Mouse (Mus musculus): ENCODE measurements around the gene Dab1. TPM values are rescaled to one million over a fixed set of nuclear protein-coding genes. Genes with fewer than 3 reads are reported as not detected.

Gene Dab1
- total and polyA plus RNA-seq, 3 experiments = not detected

DNA sequence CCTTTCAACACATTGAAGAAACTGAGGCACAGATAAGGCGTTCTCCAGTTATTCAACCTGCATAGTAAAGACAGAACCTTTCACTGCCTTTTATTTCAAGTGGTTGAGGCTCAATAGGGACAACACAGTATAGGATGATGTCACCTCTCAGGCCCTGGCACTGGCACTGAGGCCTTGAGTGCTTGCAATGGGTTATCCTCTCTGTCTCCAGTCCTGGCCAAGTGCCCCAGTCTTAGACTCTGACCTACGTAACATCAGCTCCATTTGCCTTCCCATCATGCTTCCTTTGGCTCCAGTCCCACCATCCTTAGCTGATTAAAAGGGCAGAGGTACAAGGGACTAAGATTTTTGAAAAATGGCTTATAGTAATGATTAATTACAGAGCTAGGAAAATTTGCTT lies 220.4 kb downstream of the Dab1 start:
- H3K9ac ChIP-seq (ENCODE audit: control insufficient read depth, low read depth, low read length, poor library complexity, severe bottlenecking) = no peak overlapping the region
- no peak overlapping the region for H3K27ac ChIP-seq (ENCODE audit: control insufficient read depth, low read depth, low read length)
- no peaks in the 10 kb centered on the region for H3K9me3 ChIP-seq (replicated peaks; ENCODE audit: insufficient read depth, low read length)
- no peaks in the 10 kb centered on the region for H3K79me2 ChIP-seq (ENCODE audit: control insufficient read depth, insufficient read depth, low read length, poor library complexity)
- DNase-seq (ENCODE audit: low read depth, low spot score) = no peak
- H3K27me3 ChIP-seq (ENCODE audit: control insufficient read depth in 1 of 2, insufficient read depth in 2 of 2, low read length in 2 of 2) = no peaks in the 10 kb centered on the region
- TF ChIP-seq ETS1 (IDR thresholded peaks at IDR 0.05; ENCODE audit: low read depth, low read length) (no peak), MAZ (IDR thresholded peaks at IDR 0.05; ENCODE audit: low read depth, low read length) (no peak), ELF1 (IDR thresholded peaks at IDR 0.05; ENCODE audit: low read depth, low read length) (no peak), MEF2A (IDR thresholded peaks at IDR 0.05; ENCODE audit: extremely low read depth, insufficient replicate concordance, low read depth, low read length, poor library complexity, severe bottlenecking) (no peak), GATA1 (IDR thresholded peaks at IDR 0.05; ENCODE audit: low read depth, low read length) (no peak), CHD1 (IDR thresholded peaks at IDR 0.05; ENCODE audit: low read depth, low read length) (no peak), CHD2 (IDR thresholded peaks at IDR 0.05; ENCODE audit: low read length) (no peak), TBP (IDR thresholded peaks at IDR 0.05; ENCODE audit: low read depth, low read length) (no peak), ZKSCAN1 (IDR thresholded peaks at IDR 0.05; ENCODE audit: low read depth, low read length) (no peak), USF2 (IDR thresholded peaks at IDR 0.05; ENCODE audit: borderline replicate concordance in 1 of 2, insufficient read depth in 1 of 2, low read depth in 1 of 2, low read length in 2 of 2) (no peak), NELFE (IDR thresholded peaks at IDR 0.05; ENCODE audit: low read depth, low read length) (no peak), E2F4 (IDR thresholded peaks at IDR 0.05; ENCODE audit: borderline replicate concordance, low read depth, low read length) (no peak), BHLHE40 (IDR thresholded peaks at IDR 0.05; ENCODE audit: borderline replicate concordance, low read depth, low read length) (no peak), RCOR1 (IDR thresholded peaks at IDR 0.05; ENCODE audit: low read depth, low read length) (no peak)
- H3K36me3 ChIP-seq (ENCODE audit: control insufficient read depth in 1 of 2, insufficient read depth in 2 of 2, low read length in 2 of 2) = no peaks in the 10 kb centered on the region
- no peaks in the 10 kb centered on the region for H3K4me1 ChIP-seq (ENCODE audit: control insufficient read depth in 1 of 2, insufficient read depth in 2 of 2, low read length in 2 of 2)
- no peak overlapping the region for H3K4me3 ChIP-seq (ENCODE audit: control insufficient read depth in 1 of 2, insufficient read depth in 1 of 2, low read depth in 2 of 2, low read length in 2 of 2)

- H3K9ac ChIP-seq (ENCODE audit: control insufficient read depth, low read depth, low read length, poor library complexity, severe bottlenecking) = no peak overlapping the region
- no peaks in the 10 kb centered on the region for H3K9me3 ChIP-seq (replicated peaks; ENCODE audit: insufficient read depth, low read length)
- TF ChIP-seq RAD21 (IDR thresholded peaks at IDR 0.05; ENCODE audit: low read depth, low read length) (no peak), CTCF (IDR thresholded peaks at IDR 0.05 in 2 of 3, conservative IDR thresholded peaks at IDR 0.05 in 1 of 3; ENCODE audit: control insufficient read depth in 1 of 3, insufficient read depth in 1 of 3, low read depth in 2 of 3, low read length in 3 of 3, poor library complexity in 1 of 3, severe bottlenecking in 1 of 3) (no peak), MXI1 (IDR thresholded peaks at IDR 0.05; ENCODE audit: low read depth, low read length) (no peak), SMC3 (IDR thresholded peaks at IDR 0.05; ENCODE audit: low read depth, low read length) (no peak), KAT2A (conservative IDR thresholded peaks at IDR 0.05; ENCODE audit: low read depth, low read length) (no peak), HCFC1 (IDR thresholded peaks at IDR 0.05; ENCODE audit: low read depth, low read length) (no peak), ZNF384 (IDR thresholded peaks at IDR 0.05; ENCODE audit: low read depth, low read length) (no peak), RCOR1 (IDR thresholded peaks at IDR 0.05; ENCODE audit: low read depth, low read length) (no peak), GABPA (IDR thresholded peaks at IDR 0.05; ENCODE audit: low read depth, low read length) (no peak), MEF2A (IDR thresholded peaks at IDR 0.05; ENCODE audit: extremely low read depth, insufficient replicate concordance, low read depth, low read length, poor library complexity, severe bottlenecking) (no peak), MAZ (IDR thresholded peaks at IDR 0.05; ENCODE audit: low read depth, low read length) (no peak), ETS1 (IDR thresholded peaks at IDR 0.05; ENCODE audit: low read depth, low read length) (no peak), GATA1 (IDR thresholded peaks at IDR 0.05; ENCODE audit: low read depth, low read length) (no peak), E2F4 (IDR thresholded peaks at IDR 0.05; ENCODE audit: borderline replicate concordance, low read depth, low read length) (no peak)
- H3K27ac ChIP-seq (ENCODE audit: control insufficient read depth, low read depth, low read length) = no peak overlapping the region
- H3K27me3 ChIP-seq (ENCODE audit: control insufficient read depth in 1 of 2, insufficient read depth in 2 of 2, low read length in 2 of 2) = no peaks in the 10 kb centered on the region
- H3K36me3 ChIP-seq (ENCODE audit: control insufficient read depth in 1 of 2, insufficient read depth in 2 of 2, low read length in 2 of 2) = no peaks in the 10 kb centered on the region
- H3K4me3 ChIP-seq (ENCODE audit: control insufficient read depth in 1 of 2, insufficient read depth in 1 of 2, low read depth in 2 of 2, low read length in 2 of 2) = no peak overlapping the region
- DNase-seq (ENCODE audit: low read depth, low spot score) = no peak
- no peaks in the 10 kb centered on the region for H3K4me1 ChIP-seq (ENCODE audit: control insufficient read depth in 1 of 2, insufficient read depth in 2 of 2, low read length in 2 of 2)
- no peaks in the 10 kb centered on the region for H3K79me2 ChIP-seq (ENCODE audit: control insufficient read depth, insufficient read depth, low read length, poor library complexity)
Observed at GRCm38 (mm10) chr4:103841126-103841525, 222.0 kb downstream of the Dab1 start.

Data from MEL (cell line).